ENCODE assay signal across 8 mouse cellular contexts in the genomic region with DNA sequence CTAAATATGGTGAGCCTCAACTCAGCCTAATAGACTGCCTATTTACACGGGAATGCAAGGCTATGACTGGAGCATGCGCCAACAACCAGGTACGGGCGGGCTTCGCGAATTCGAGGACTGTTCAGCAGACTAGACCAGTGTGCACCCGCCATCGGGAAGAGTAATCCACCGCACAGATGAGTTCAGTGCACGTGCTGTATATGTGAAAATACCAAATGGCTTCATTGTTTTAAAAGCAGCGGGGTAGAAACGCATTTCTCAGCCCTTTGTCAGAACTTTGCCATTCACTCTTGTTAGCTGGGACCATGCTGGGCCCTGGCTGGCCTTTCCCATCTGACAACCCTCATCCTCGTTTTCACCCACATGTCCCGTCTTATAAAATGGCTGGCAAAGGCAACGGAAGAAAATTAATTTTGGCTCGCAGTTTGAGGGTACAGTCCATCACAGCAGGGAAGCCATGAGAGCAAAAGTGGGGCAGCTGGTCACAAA. TPM values are rescaled to one million over a fixed set of nuclear protein-coding genes. Genes with fewer than 3 reads are reported as not detected.
DNase-seq lines count a peak whose midpoint lies in the region; ATAC-seq lines count a peak whose summit lies in the region.

No protein-coding gene starts in this region.

- H3K9me3 ChIP-seq in heart, embryonic 16.5 days (replicated peaks; ENCODE audit: control insufficient read depth, low read length), result no peaks in the 10 kb centered on the region
- H3K9me3 ChIP-seq in liver, embryonic 15.5 days (replicated peaks), result no peaks in the 10 kb centered on the region

- H3K9ac ChIP-seq in heart, embryonic 16.5 days (ENCODE audit: low read length), result no peak overlapping the region; the same call in 1 of the 2 replicates
- no peak overlapping the region for H3K9ac ChIP-seq in liver, embryonic 15.5 days

- intact Hi-C loops in left cerebral cortex, postnatal 14 days (cut with DNase I), result no loop called here

- no peaks in the 10 kb centered on the region for H3K36me3 ChIP-seq in heart, embryonic 16.5 days (ENCODE audit: control insufficient read depth, insufficient read depth)
- H3K36me3 ChIP-seq in liver, embryonic 15.5 days (replicated peaks), result no peaks in the 10 kb centered on the region

- no peaks in the 10 kb centered on the region for H3K27me3 ChIP-seq in heart, embryonic 16.5 days (ENCODE audit: control insufficient read depth, insufficient read depth, low read length)
- H3K27me3 ChIP-seq in liver, embryonic 15.5 days, result peaks cover 29% of the 10 kb centered on the region

- H3K27ac ChIP-seq in heart, embryonic 16.5 days (ENCODE audit: low read length), result no peak overlapping the region
- H3K27ac ChIP-seq in liver, embryonic 15.5 days (replicated peaks), result no peak overlapping the region

- H3K4me3 ChIP-seq in heart, embryonic 16.5 days (ENCODE audit: low read length), result peak overlapping the region; percentile 89
- H3K4me3 ChIP-seq in liver, embryonic 15.5 days (replicated peaks), result peak overlapping the region; percentile 70

- WGBS in heart, embryonic 16.5 days, result 58% methylated on average over 17 of the region's 17 CpGs
- WGBS in liver, embryonic 15.5 days (ENCODE audit: insufficient replicate concordance), result 56% methylated on average over 17 of the region's 17 CpGs

- peak; percentile 17 to 41 for DNase-seq in left cerebral cortex, postnatal 14 days (ENCODE audit: low spot score in 2 of 2)
- DNase-seq in left cerebral cortex, adult 8-10 months (ENCODE audit: low spot score in 2 of 2), result no peak
- DNase-seq in cerebellum, adult 11 months, result peak; percentile 32
- DNase-seq in right cerebral cortex, postnatal 10 days (ENCODE audit: low spot score in 2 of 2), result peak; percentile 41 to 55
- no peak for DNase-seq in ovary, adult 18-20 months (ENCODE audit: low spot score)
- DNase-seq in urinary bladder, postnatal 25 days (ENCODE audit: low spot score), result no peak

- H3K4me2 ChIP-seq in heart, embryonic 16.5 days (ENCODE audit: low read depth, low read length), result peak overlapping the region; percentile 74
- H3K4me2 ChIP-seq in liver, embryonic 15.5 days, result peak overlapping the region; percentile 88

- no peak for ATAC-seq in heart, embryonic 16.5 days (replicated peaks; ENCODE audit: extremely low read depth, insufficient read depth, low FRiP score)
- no peak for ATAC-seq in liver, embryonic 15.5 days (ENCODE audit: insufficient read depth)

- H3K4me1 ChIP-seq in heart, embryonic 16.5 days (ENCODE audit: control insufficient read depth, insufficient read depth, low read length), result peaks cover 9% of the 10 kb centered on the region
- H3K4me1 ChIP-seq in liver, embryonic 15.5 days (replicated peaks), result peaks cover 14% of the 10 kb centered on the region

RNA-seq across cellular contexts. Expression of gene Zmat3, which starts 0.5 kb away (rescaled TPM):
- total RNA-seq in left cerebral cortex, postnatal 14 days (2021), result 100 to 1,000 TPM; 104 to 117 TPM
- 10 to 100 TPM; 67.5 to 74.8 (median 70.6) TPM for total RNA-seq in left cerebral cortex, adult 8-10 months (2022)
- polyA plus RNA-seq in heart, embryonic 16.5 days (2015; fragmentation: Nextera tagmentation; extraction: Ambion mirVana), result 3.0 and 3.6 TPM in 2 replicates
- 0.50 and 0.62 TPM in 2 replicates for polyA plus RNA-seq in liver, embryonic 15.5 days (2015; fragmentation: Nextera tagmentation; extraction: Ambion mirVana)

RNA-seq across cellular contexts. Expression of gene Pik3ca, which starts 31.2 kb away (rescaled TPM):
- 10 to 100 TPM; 55.0 to 59.2 TPM for total RNA-seq in left cerebral cortex, postnatal 14 days (2021)
- total RNA-seq in left cerebral cortex, adult 8-10 months (2022), result 10 to 100 TPM; 59.1 to 68.3 (median 61.0) TPM
- polyA plus RNA-seq in heart, embryonic 16.5 days (2015; fragmentation: Nextera tagmentation; extraction: Ambion mirVana), result 6.6 and 7.8 TPM in 2 replicates
- polyA plus RNA-seq in liver, embryonic 15.5 days (2015; fragmentation: Nextera tagmentation; extraction: Ambion mirVana), result 2.4 and 3.2 TPM in 2 replicates

Comparison
In these comparisons a context has a peak if more than half of its experiments do, and no peak if none do; other contexts are left out.
1. DNase-seq: peak in left cerebral cortex, postnatal 14 days (2 of 2), cerebellum, adult 11 months (single experiment) and right cerebral cortex, postnatal 10 days (2 of 2); none in left cerebral cortex, adult 8-10 months (0 of 2), ovary, adult 18-20 months (single experiment) and urinary bladder, postnatal 25 days (single experiment).